Mouse (Mus musculus): Measurements from ENCODE around the gene Tmprss5. TPM values are rescaled to one million over a fixed set of nuclear protein-coding genes. Genes with fewer than 3 reads are reported as not detected.

The Tmprss5 gene
- polyA plus RNA-seq, 1 experiment from 2014 or later: 1.8 TPM

DNA sequence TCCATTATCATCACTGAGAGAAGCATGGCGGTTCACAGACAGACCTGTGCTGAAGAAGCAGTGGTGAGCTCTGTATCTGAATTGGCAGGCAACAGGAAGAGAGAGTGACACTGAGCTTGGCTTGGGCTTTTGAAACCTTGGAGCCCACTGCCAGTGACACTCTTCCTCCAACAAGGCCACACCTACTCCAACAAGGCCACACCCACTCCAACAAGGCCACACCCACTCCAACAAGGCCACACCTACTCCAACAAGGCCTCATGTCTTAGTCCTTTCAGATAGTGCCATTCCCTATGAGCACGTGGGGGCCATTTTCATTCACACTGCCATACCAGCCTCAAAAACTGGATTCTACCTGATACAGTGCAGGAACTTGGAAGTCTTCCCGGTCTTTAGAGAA, 17.8 kb downstream of the Tmprss5 start:
- ATAC-seq: no peak
- H3K9ac ChIP-seq (replicated peaks; ENCODE audit: low read depth, low read length): no peak overlapping the region
- 96% methylated on average over 3 of the region's 3 CpGs for WGBS
- H3K4me3 ChIP-seq (replicated peaks; ENCODE audit: low read length): no peak overlapping the region
- no peak overlapping the region for H3K4me2 ChIP-seq (ENCODE audit: low read length)
- H3K27ac ChIP-seq (ENCODE audit: low read length): no peak overlapping the region
- no peaks in the 10 kb centered on the region for H3K9me3 ChIP-seq (ENCODE audit: control insufficient read depth, low read length)
- peaks cover 9% of the 10 kb centered on the region for H3K4me1 ChIP-seq (replicated peaks; ENCODE audit: control insufficient read depth, insufficient read depth, low read length)
- H3K27me3 ChIP-seq (replicated peaks; ENCODE audit: control insufficient read depth, insufficient read depth, low read length): no peaks in the 10 kb centered on the region
- no peaks in the 10 kb centered on the region for H3K36me3 ChIP-seq (ENCODE audit: control insufficient read depth, insufficient read depth)

- no peak overlapping the region for H3K4me3 ChIP-seq (replicated peaks; ENCODE audit: low read length)
- peaks cover 9% of the 10 kb centered on the region for H3K4me1 ChIP-seq (replicated peaks; ENCODE audit: control insufficient read depth, insufficient read depth, low read length)
- H3K9ac ChIP-seq (replicated peaks; ENCODE audit: low read depth, low read length): no peak overlapping the region
- H3K9me3 ChIP-seq (ENCODE audit: control insufficient read depth, low read length): no peaks in the 10 kb centered on the region
- peak; percentile 83 for ATAC-seq
- WGBS: 0% methylated on average over 1 of the region's 1 CpGs
- H3K4me2 ChIP-seq (ENCODE audit: low read length): no peak overlapping the region
- H3K36me3 ChIP-seq (ENCODE audit: control insufficient read depth, insufficient read depth): no peaks in the 10 kb centered on the region
- no peak overlapping the region; the same call in 1 of the 2 replicates for H3K27ac ChIP-seq (ENCODE audit: low read length)
- H3K27me3 ChIP-seq (replicated peaks; ENCODE audit: control insufficient read depth, insufficient read depth, low read length): no peaks in the 10 kb centered on the region
Measured at GRCm38 (mm10) chr9:49102328-49102727, 21.3 kb downstream of the Tmprss5 start.

DNA sequence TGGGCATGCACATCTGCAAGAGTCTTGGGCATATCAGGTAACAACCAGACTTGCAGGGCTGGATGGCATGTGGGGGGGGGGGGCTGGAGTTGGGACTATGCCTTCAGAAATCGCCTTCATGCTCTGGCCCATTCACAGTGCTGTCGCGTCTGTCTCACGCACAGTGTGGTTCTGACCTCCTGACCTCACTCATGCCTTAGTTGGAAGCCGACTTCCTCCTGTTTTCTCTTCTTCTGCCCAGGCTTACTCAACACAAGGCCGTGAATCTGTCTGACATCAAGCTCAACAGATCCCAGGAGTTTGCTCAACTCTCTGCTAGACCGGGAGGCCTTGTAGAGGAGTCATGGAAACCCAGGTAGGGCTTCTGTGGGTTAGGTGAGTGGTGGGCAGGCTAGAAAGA, 28.0 kb downstream of the Tmprss5 start:
- Histone ChIP-seq H3K36me3 (ENCODE audit: control insufficient read depth, insufficient read depth) (no peaks in the 10 kb centered on the region), H3K9ac (replicated peaks; ENCODE audit: low read depth, low read length) (no peak overlapping the region), H3K4me1 (replicated peaks; ENCODE audit: control insufficient read depth, insufficient read depth, low read length) (no peaks in the 10 kb centered on the region), H3K27ac (ENCODE audit: low read length) (no peak overlapping the region), H3K9me3 (ENCODE audit: control insufficient read depth, low read length) (no peaks in the 10 kb centered on the region), H3K27me3 (replicated peaks; ENCODE audit: control insufficient read depth, insufficient read depth, low read length) (no peaks in the 10 kb centered on the region), H3K4me2 (ENCODE audit: low read length) (no peak overlapping the region), H3K4me3 (replicated peaks; ENCODE audit: low read length) (no peak overlapping the region)
- WGBS: 64% methylated on average over 7 of the region's 7 CpGs
- ATAC-seq: no peak

- no peak overlapping the region for H3K27ac ChIP-seq (ENCODE audit: low read length)
- H3K4me3 ChIP-seq (replicated peaks; ENCODE audit: low read length): no peak overlapping the region
- H3K9me3 ChIP-seq (ENCODE audit: control insufficient read depth, low read length): no peaks in the 10 kb centered on the region
- no peaks in the 10 kb centered on the region for H3K36me3 ChIP-seq (ENCODE audit: control insufficient read depth, insufficient read depth)
- H3K4me2 ChIP-seq (ENCODE audit: low read length): no peak overlapping the region
- no peak for ATAC-seq
- no peaks in the 10 kb centered on the region for H3K27me3 ChIP-seq (replicated peaks; ENCODE audit: control insufficient read depth, insufficient read depth, low read length)
- no peak overlapping the region for H3K9ac ChIP-seq (replicated peaks; ENCODE audit: low read depth, low read length)
- H3K4me1 ChIP-seq (replicated peaks; ENCODE audit: control insufficient read depth, insufficient read depth, low read length): no peaks in the 10 kb centered on the region
- 42% methylated on average over 6 of the region's 6 CpGs for WGBS
Measured at GRCm38 (mm10) chr9:49110476-49111220, 29.6 kb downstream of the Tmprss5 start.

- no peaks in the 10 kb centered on the region for H3K27me3 ChIP-seq (replicated peaks; ENCODE audit: control insufficient read depth, insufficient read depth, low read length)
- ATAC-seq: no peak
- no peak overlapping the region for H3K9ac ChIP-seq (replicated peaks; ENCODE audit: low read depth, low read length)
- 94% methylated on average over 5 of the region's 5 CpGs for whole genome bisulfite sequencing
- H3K4me2 ChIP-seq (ENCODE audit: low read length): no peak overlapping the region
- H3K9me3 ChIP-seq (ENCODE audit: control insufficient read depth, low read length): no peaks in the 10 kb centered on the region
- no peaks in the 10 kb centered on the region for H3K4me1 ChIP-seq (replicated peaks; ENCODE audit: control insufficient read depth, insufficient read depth, low read length)
- H3K4me3 ChIP-seq (replicated peaks; ENCODE audit: low read length): no peak overlapping the region
- no peaks in the 10 kb centered on the region for H3K36me3 ChIP-seq (ENCODE audit: control insufficient read depth, insufficient read depth)
- no peak overlapping the region for H3K27ac ChIP-seq (ENCODE audit: low read length)
Measured at GRCm38 (mm10) chr9:49111296-49111695, 30.2 kb downstream of the Tmprss5 start.

DNA sequence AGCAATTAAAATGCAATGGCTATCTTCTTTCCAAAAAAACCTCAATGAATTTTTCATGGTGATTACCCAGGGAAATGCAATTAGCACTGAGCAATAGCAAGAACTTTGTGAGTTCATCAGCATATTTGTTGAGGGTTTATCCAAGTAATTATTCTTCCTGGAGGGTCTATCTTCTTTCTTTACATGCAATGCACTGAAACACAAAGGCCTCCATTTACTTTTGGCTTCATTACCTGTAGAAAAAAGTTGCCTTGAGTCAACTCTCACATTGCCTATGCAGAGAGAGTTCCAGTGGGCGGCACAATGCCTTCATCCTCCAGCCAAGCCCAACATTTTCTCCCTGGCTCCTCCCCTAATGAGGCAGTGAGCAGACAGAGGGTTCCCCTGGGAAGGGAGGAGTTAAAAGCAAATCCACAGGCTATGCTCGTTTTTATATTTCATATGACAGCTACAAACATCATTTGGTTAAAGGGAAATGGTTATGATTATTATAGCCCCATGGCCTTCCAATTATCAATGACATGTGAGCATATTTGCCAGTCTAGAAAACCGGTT, 37.3 kb downstream of the Tmprss5 start:
- 31% methylated on average over 3 of the region's 3 CpGs for WGBS
- Histone ChIP-seq H3K27ac (ENCODE audit: low read length) (no peak overlapping the region), H3K4me3 (replicated peaks; ENCODE audit: low read length) (no peak overlapping the region)

GRCm38 (mm10) chr9:49119759-49120158, 38.7 kb downstream of the Tmprss5 start:
- no peaks in the 10 kb centered on the region for H3K27me3 ChIP-seq (replicated peaks; ENCODE audit: control insufficient read depth, insufficient read depth, low read length)
- no peak overlapping the region for H3K4me2 ChIP-seq (ENCODE audit: low read length)
- H3K4me3 ChIP-seq (replicated peaks; ENCODE audit: low read length): no peak overlapping the region
- WGBS: 90% methylated on average over 4 of the region's 4 CpGs
- no peak overlapping the region for H3K27ac ChIP-seq (ENCODE audit: low read length)
- 0 out of 2 replicates have a peak, but pooled peaks cover 4% of the 10 kb centered on the region for H3K4me1 ChIP-seq (replicated peaks; ENCODE audit: control insufficient read depth, insufficient read depth, low read length)
- no peak overlapping the region for H3K9ac ChIP-seq (replicated peaks; ENCODE audit: low read depth, low read length)
- ATAC-seq: no peak
- no peaks in the 10 kb centered on the region for H3K9me3 ChIP-seq (ENCODE audit: control insufficient read depth, low read length)
- no peaks in the 10 kb centered on the region for H3K36me3 ChIP-seq (ENCODE audit: control insufficient read depth, insufficient read depth)

More for the DNA sequence above, 37.3 kb downstream of the Tmprss5 start:
- Histone ChIP-seq H3K36me3 (ENCODE audit: control insufficient read depth, insufficient read depth) (no peaks in the 10 kb centered on the region), H3K9ac (replicated peaks; ENCODE audit: low read depth, low read length) (no peak overlapping the region), H3K27me3 (replicated peaks; ENCODE audit: control insufficient read depth, insufficient read depth, low read length) (no peaks in the 10 kb centered on the region), H3K9me3 (ENCODE audit: control insufficient read depth, low read length) (no peaks in the 10 kb centered on the region), H3K4me1 (replicated peaks; ENCODE audit: control insufficient read depth, insufficient read depth, low read length) (0 out of 2 replicates have a peak, but pooled peaks cover 4% of the 10 kb centered on the region), H3K4me2 (ENCODE audit: low read length) (no peak overlapping the region)
- no peak for ATAC-seq

DNA sequence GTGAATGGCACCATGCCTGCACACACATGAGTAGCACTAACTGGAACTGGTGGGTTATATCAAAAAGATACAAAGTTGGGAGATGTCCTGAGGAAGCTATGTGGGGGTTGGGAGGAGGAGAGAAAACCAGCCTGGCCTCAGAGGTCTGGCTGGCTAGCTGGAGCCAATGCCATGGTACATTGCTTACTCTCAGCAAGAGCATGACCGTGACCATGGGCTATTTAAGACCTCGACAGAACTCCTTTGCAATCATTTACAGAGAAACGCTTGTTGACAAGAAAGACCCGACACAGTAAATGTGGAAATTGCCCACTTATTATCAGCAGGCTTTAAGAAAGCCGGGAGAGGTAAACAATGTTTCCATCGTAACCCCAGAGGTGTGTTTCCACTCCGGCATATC, 44.6 kb downstream of the Tmprss5 start:
- H3K9me3 ChIP-seq (ENCODE audit: control insufficient read depth, low read length): no peaks in the 10 kb centered on the region
- H3K27me3 ChIP-seq (replicated peaks; ENCODE audit: control insufficient read depth, insufficient read depth, low read length): no peaks in the 10 kb centered on the region
- 0 out of 2 replicates have a peak, but pooled peaks cover under 1% of the 10 kb centered on the region for H3K4me1 ChIP-seq (replicated peaks; ENCODE audit: control insufficient read depth, insufficient read depth, low read length)
- no peak overlapping the region for H3K27ac ChIP-seq (ENCODE audit: low read length)
- H3K9ac ChIP-seq (replicated peaks; ENCODE audit: low read depth, low read length): no peak overlapping the region
- no peaks in the 10 kb centered on the region for H3K36me3 ChIP-seq (ENCODE audit: control insufficient read depth, insufficient read depth)
- no peak overlapping the region for H3K4me2 ChIP-seq (ENCODE audit: low read length)
- H3K4me3 ChIP-seq (replicated peaks; ENCODE audit: low read length): no peak overlapping the region
- no peak for ATAC-seq
- 80% methylated on average over 7 of the region's 7 CpGs for WGBS

- no peaks in the 10 kb centered on the region for H3K27me3 ChIP-seq (replicated peaks; ENCODE audit: control insufficient read depth, insufficient read depth, low read length)
- no peaks in the 10 kb centered on the region for H3K9me3 ChIP-seq (ENCODE audit: control insufficient read depth, low read length)
- H3K4me1 ChIP-seq (replicated peaks; ENCODE audit: control insufficient read depth, insufficient read depth, low read length): 0 out of 2 replicates have a peak, but pooled peaks cover 2% of the 10 kb centered on the region
- no peak overlapping the region for H3K27ac ChIP-seq (ENCODE audit: low read length)
- H3K4me2 ChIP-seq (ENCODE audit: low read length): no peak overlapping the region
- H3K9ac ChIP-seq (replicated peaks; ENCODE audit: low read depth, low read length): no peak overlapping the region
- H3K4me3 ChIP-seq (replicated peaks; ENCODE audit: low read length): no peak overlapping the region
- WGBS: 12% methylated on average over 5 of the region's 5 CpGs
- H3K36me3 ChIP-seq (ENCODE audit: control insufficient read depth, insufficient read depth): no peaks in the 10 kb centered on the region
- no peak for ATAC-seq
Measured at GRCm38 (mm10) chr9:49130514-49131010, 49.5 kb downstream of the Tmprss5 start.
